Mouse (Mus musculus): ENCODE data around the gene Manba.
"Not testable (repeated sequence)": the region's sequence is repeated elsewhere in the genome, so short reads cannot be mapped to it uniquely, and the experiment has no call there.

Manba gene

DNA sequence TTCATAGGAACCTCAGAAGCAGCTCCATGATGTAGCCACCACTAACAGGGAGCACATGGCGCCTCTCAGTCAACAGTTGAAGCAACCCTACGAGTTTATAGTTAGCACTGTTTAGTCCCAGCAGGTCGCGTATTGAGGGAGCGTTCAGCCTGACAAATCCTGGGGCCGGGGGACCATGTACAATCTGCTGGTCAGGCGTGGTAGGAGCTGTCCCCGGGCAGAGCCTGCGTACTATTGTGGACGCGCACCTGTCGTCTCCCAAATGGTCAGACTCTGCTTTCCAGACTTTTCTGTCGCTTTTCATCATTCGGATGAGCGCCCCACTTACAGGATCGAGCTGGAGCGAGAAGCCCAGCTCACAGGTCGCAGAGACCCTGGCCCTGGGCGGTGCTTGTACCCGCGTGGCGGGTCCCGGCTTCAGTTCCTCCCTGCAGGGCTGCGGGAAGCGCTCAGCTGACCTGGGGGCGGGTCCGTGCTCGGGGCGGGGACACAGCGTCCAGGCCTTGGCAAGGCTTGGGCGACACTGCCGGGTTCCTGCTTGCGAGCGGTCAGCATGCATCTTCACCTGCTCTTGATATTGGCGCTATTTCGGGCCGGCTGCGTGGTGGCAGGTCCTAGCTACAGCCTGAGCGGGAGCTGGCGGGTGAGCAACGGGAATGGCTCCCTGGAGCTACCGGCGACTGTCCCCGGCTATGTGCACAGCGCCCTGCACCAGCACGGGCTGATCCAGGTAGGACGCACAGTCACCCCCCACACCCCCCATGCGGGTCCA, at the start of gene Manba:
Gene Manba, plus strand, starts transcription at position 484 of the 772 bp plus-strand sequence.
- peak; percentile 67 for DNase-seq

GRCm38 (mm10) chr3:135436901-135437616, 48.4 kb upstream of the Manba start:
- no peak for DNase-seq

DNA sequence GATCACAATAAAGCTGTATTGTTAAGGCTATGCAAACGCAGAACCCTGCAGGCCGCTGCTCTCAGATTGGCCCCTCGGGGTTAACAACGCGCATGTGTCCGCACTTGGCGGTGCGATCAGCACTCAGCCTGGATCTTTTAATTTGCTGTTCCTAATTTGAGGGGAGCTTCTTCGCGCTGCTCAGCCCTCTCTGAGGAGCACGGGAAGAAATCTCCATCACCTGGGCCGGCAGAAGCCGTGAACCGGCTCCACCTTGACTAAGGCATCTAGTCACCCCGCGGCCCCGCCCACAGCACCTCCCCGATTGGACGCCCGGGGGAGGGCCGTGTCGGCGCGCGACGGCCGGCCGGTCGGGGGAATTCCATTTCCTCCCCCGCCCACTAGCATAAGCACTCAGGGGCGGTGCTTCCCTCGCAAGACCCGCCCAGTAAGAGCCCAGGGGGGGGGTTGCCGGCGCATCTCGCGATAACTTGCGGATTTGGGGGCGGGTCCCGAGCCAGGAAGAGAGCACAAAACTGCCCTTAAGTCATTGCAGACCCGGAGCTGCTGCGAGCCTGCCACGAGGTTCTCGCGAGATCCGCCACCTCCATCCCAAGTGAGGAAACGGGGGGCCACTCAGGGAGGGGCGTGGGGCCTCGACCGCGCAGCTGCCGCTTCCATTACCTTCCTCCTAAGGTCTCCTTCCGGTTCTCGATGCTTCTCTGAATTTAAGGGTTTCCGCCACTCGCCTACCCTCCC, 47.5 kb upstream of the Manba start, which contains the start of gene Ube2d3:
Gene Ube2d3, plus strand, starts transcription at position 392 of the 738 bp plus-strand sequence.
- DNase-seq = peak; percentile 99

GRCm38 (mm10) chr3:135438531-135438912, 46.9 kb upstream of the Manba start:
- DNase-seq = peak; percentile 96

- DNase-seq = peak; percentile 91
These were observed 46.4 kb upstream of the Manba start for GRCm38 (mm10) chr3:135438913-135439531.

- DNase-seq = no peak
These were observed 45.8 kb upstream of the Manba start for GRCm38 (mm10) chr3:135439651-135440050.

DNA sequence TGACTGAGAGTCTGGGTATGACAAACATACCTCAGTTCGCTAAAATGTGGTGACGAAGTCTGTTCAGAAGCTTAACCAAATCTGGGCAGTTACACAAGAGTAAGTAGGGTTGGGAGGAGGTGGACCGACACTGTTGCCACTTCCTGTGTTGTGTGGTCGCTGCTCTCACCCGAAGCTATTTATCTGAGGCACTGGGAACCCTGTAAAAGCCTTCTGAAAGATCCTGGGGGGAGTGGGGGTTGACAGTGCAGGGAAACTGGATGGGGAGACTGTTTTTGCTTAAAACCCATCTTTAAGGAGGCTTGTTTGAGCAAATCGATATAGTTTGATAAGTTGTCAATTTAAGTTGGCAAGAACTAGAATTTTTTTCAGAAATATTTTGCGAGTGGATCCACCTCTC, 45.2 kb upstream of the Manba start:
- peak; percentile 60 for DNase-seq

GRCm38 (mm10) chr3:135440621-135441020, 44.8 kb upstream of the Manba start:
- peak; percentile 14 for DNase-seq

DNA sequence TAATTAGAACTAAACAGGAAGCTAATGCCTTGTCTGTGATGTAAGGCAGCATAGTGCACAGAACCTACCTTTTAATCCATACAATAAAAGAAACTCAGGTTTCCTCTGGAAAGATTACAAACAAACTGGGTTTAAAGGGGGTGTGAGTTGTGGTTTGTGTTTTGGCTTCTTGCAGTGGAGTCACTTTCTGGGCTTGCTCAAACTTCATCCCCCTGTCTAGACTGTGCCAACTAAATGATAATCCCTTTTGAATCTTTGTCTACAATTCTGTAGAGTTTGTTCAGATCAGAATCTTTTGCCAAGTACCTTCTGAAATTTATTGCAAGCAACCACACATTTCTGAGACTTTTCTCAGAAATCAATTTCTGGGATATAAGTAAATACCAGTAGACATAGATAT, 40.5 kb upstream of the Manba start:
- DNase-seq = no peak

GRCm38 (mm10) chr3:135458981-135459380, 26.4 kb upstream of the Manba start:
- no peak for DNase-seq

GRCm38 (mm10) chr3:135468402-135468801, 17.0 kb upstream of the Manba start:
- no peak for DNase-seq

DNA sequence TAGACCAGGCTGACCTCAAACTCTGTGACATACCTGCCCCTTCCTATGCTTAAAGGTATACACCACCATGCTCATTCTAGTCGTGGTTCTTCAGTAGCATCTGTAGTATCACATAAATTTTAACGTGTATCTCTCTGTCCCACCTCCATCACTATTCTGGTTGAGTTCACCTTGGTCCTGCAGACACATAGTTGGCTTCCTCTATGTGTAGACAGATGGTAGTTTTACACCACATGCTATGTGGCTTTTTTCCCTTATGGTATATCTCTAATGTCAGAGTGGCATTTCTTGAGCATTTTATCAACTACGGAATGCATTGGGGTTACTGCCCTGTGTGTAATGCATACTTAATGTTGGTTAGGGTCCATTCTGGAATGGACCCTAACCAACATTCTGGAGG, 16.3 kb upstream of the Manba start:
- DNase-seq = no peak

DNA sequence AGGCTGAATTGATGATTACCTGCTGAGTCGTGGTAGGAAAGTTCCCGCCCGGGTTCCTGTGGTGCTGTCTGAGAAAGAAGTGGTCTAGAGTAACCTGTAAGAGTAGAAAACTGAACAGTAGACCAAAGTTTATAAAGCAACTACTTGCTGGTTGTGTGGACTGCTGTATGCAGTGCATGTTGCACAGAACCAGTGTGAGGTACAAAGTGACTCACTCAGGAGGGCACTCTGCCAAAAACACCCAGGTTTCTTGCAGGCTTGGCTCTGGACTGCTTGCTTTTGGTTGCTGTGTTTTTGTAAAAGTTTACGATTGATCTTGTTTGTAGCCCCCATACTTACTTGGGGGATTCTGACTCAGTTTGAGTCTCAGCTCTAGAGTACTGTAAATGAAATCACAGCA, 15.4 kb upstream of the Manba start:
- no peak for DNase-seq

- DNase-seq = no peak
These were observed 14.6 kb upstream of the Manba start for GRCm38 (mm10) chr3:135470823-135471222.

DNA sequence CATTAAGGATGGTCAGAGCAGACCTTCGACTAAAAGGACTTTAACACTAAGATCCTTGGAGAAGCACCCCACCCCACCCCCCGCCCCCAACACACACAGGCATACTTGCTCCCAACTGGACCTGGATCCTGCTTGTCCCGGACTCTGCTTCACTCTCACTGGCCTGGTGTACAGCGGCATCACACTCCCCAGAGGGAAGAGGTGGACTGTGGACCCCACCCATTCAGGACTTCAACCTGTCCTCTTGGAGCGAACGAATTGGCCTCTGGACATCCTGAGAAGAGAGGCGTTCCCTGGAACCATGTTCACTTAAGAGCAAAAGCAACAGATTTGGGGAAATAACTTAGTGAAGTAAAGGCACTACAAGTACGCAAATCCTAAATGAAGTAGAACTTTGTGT, 10.4 kb upstream of the Manba start:
- no peak for DNase-seq

- DNase-seq = no peak
These were observed 9.1 kb upstream of the Manba start for GRCm38 (mm10) chr3:135476286-135476685.

DNA sequence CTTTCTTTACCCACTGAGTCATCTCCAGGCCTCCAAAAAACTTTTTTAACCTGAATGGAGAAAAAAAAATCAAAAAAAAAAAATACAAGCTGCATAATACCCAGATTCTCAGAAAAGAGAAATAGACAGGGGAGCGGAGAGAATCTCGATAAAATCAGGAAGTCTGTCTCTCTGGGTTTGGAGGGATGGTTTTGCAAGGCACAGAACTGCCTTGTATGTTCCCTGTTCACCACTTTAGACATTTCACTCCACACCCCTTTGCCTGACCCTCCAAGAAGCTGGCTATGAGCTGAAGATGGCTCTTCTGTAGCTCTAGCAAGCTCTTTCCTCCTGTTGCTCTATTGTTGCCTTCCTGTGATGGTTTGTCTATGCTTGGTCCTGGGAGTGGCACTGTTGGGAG, 8.4 kb upstream of the Manba start:
- no peak for DNase-seq

DNA sequence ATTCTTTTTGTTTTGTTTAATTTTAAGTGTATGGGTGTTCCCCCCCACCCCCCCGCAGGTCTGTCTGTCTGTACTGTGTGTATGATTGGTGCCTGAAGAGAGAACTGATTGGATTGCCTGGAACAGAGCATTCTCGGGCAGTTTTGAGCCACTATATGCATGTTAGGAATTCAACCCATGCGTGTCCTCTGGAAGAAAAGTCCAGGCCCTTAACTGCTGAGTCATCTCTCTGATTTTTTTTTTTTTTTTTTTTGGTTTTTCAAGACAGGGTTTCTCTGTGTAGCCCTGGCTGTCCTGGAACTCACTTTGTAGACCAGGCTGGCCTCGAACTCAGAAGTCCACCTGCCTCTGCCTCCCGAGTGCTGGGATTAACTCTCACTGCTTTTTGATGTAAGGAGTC, 6.3 kb upstream of the Manba start:
- DNase-seq = not testable (repeated sequence)

DNA sequence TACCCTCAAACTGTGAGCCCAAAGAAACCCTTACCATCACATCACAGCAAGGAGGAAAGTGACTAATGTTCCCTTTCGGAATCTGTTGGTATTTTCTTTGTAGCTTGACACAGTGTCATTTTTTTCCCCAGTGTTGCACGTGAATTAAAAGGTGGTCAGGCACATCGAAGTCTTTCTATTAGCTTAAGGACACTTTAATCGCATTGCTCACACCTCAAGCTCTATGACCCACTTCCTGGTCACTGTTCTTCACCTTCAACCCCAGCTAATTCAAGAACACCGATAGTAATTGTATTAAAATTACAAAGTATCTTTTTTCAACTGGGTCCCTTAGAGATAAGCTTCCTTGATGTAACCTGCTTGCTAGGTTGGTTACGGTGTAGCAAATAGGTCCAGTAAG, 4.6 kb upstream of the Manba start:
- no peak for DNase-seq

DNA sequence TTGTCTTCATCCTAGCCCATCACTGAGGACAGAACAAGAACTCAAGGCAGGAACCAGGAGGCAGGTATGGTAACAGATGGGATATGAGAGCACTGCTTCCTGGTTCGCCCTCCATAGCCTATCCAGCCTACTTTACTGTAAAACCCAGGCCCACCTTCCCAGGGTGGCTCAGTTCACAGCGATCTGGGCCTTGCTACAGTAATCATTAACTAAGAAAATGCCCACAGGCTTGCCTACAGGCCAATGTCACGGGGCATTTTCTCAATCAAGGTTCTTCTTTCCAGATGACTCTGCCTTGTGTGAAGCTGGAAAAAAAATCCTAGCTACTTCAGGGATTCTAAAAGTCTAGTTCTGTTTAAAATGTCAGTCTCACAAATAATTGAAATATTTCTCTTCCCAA, 3.8 kb upstream of the Manba start:
- DNase-seq = no peak

DNA sequence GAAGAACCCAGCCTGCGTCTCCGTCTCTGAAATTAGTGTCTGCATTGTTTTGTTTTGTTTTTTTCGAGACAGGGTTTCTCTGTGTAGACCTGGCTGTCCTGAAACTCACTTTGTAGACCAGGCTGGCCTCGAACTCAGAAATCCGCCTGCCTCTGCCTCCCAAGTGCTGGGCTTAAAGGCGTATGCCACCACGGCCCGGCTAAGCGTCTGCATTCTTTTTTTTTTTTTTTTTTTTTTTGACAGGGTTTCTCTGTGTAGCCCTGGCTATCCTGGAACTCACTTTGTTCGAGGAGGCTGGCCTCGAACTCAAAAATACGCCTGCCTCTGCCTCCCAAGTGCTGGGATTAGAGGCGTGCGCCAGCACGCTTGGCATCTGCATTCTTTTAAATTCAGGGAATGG, 761 bp upstream of the Manba start:
- DNase-seq = not testable (repeated sequence)

- no peak for DNase-seq
These were observed 460 bp downstream of the Manba start for GRCm38 (mm10) chr3:135485900-135486241.

DNA sequence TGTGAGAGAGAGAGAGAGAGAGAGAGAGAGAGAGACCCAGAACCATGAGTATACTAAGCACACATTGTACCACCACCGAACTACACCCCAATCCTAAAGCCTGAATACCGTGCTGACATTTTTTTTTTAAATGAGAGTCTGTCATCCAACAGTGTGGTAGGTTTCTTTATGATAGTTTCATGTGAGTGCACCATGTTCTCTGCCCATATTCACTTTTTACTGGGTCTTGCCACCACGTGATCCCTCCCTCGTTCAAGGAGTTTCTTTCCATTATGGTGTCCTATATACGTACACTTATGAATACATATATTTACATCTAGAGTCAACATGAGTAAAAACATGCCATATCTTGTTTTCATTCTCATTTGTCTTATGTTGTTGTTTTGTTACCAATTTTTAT, 940 bp downstream of the Manba start:
- no peak for DNase-seq

Data from thymus, postnatal 14 days (tissue).